Mouse (Mus musculus): Measurements from ENCODE around the gene Ptprd. TPM values are rescaled to one million over a fixed set of nuclear protein-coding genes. Genes with fewer than 3 reads are reported as not detected.

Gene Ptprd
- total RNA-seq, 1 experiment: 1.3 TPM

GRCm38 (mm10) chr4:76425230-76425575 is 1786.6 kb downstream of the Ptprd start:
- Histone ChIP-seq H3K4me1 (ENCODE audit: control insufficient read depth in 2 of 2, insufficient read depth in 2 of 2, low read length in 2 of 2, poor library complexity in 1 of 2) (no peaks in the 10 kb centered on the region), H3K4me3 (ENCODE audit: insufficient read depth in 1 of 2, low read depth in 1 of 2, low read length in 2 of 2, poor library complexity in 1 of 2, severe bottlenecking in 1 of 2) (no peak overlapping the region), H3K27ac (ENCODE audit: insufficient read depth, low read depth, low read length, poor library complexity, severe bottlenecking) (no peak overlapping the region), H3K9ac (ENCODE audit: insufficient read depth, low read depth, low read length, poor library complexity, severe bottlenecking) (no peak overlapping the region), H3K36me3 (ENCODE audit: control insufficient read depth, insufficient read depth, low read length, poor library complexity, severe bottlenecking) (no peaks in the 10 kb centered on the region), H3K9me3 (ENCODE audit: control insufficient read depth, insufficient read depth, low read depth, low read length) (no peaks in the 10 kb centered on the region)
- DNase-seq (ENCODE audit: low read depth, low spot score): no peak
- TF ChIP-seq ZNF384 (IDR thresholded peaks at IDR 0.05; ENCODE audit: low read depth, low read length) (no peak), ZC3H11A (IDR thresholded peaks at IDR 0.05; ENCODE audit: borderline replicate concordance, low read depth, low read length) (no peak), MAFK (IDR thresholded peaks at IDR 0.05; ENCODE audit: insufficient read depth, low read depth, low read length) (no peak), CHD2 (IDR thresholded peaks at IDR 0.05; ENCODE audit: low read depth, low read length) (no peak), HCFC1 (IDR thresholded peaks at IDR 0.05; ENCODE audit: borderline replicate concordance, insufficient read depth, low read length) (no peak)
- in situ Hi-C loops (cut with MboI; ENCODE audit: low sequenced_read_pairs in 2 of 2, unreplicated experiment in 2 of 2): no loop called here

- in situ Hi-C loops (cut with MboI; ENCODE audit: low sequenced_read_pairs in 2 of 2, unreplicated experiment in 2 of 2): no loop called here
- no peak for TF ChIP-seq MAFK (IDR thresholded peaks at IDR 0.05; ENCODE audit: insufficient read depth, low read depth, low read length)
- TF ChIP-seq HCFC1 (IDR thresholded peaks at IDR 0.05; ENCODE audit: borderline replicate concordance, insufficient read depth, low read length): no peak
- no peaks in the 10 kb centered on the region for H3K4me1 ChIP-seq (ENCODE audit: control insufficient read depth in 2 of 2, insufficient read depth in 2 of 2, low read length in 2 of 2, poor library complexity in 1 of 2)
- H3K4me3 ChIP-seq (ENCODE audit: insufficient read depth in 1 of 2, low read depth in 1 of 2, low read length in 2 of 2, poor library complexity in 1 of 2, severe bottlenecking in 1 of 2): no peak overlapping the region
- DNase-seq (ENCODE audit: low read depth, low spot score): no peak
- no peaks in the 10 kb centered on the region for H3K36me3 ChIP-seq (ENCODE audit: control insufficient read depth, insufficient read depth, low read length, poor library complexity, severe bottlenecking)
- H3K9me3 ChIP-seq (ENCODE audit: control insufficient read depth, insufficient read depth, low read depth, low read length): no peaks in the 10 kb centered on the region
- H3K9ac ChIP-seq (ENCODE audit: insufficient read depth, low read depth, low read length, poor library complexity, severe bottlenecking): no peak overlapping the region
- H3K27ac ChIP-seq (ENCODE audit: insufficient read depth, low read depth, low read length, poor library complexity, severe bottlenecking): no peak overlapping the region
Measured at GRCm38 (mm10) chr4:76424324-76425229, 1787.2 kb downstream of the Ptprd start.

DNA sequence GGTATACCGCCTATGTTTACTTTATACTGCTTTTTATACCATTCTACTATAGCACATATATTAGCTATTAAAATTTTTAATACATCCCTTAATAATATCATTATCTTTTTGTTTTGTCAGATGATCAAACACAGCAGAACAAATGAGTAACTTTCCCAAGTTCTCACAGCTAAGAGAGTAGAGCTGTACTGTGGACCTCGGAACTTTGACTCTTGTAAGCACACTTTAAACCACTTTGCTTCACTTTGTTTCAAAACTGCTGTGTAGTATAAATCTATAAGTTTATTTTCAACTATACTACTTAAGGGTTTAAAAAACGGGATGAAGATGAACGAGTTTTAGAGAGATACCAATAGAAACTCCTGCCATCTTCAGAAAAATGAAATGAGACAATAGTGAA is 1789.6 kb downstream of the Ptprd start:
- no peaks in the 10 kb centered on the region for H3K9me3 ChIP-seq (ENCODE audit: control insufficient read depth, insufficient read depth, low read depth, low read length)
- H3K9ac ChIP-seq (ENCODE audit: insufficient read depth, low read depth, low read length, poor library complexity, severe bottlenecking): no peak overlapping the region
- TF ChIP-seq ZNF384 (IDR thresholded peaks at IDR 0.05; ENCODE audit: low read depth, low read length) (no peak), HCFC1 (IDR thresholded peaks at IDR 0.05; ENCODE audit: borderline replicate concordance, insufficient read depth, low read length) (no peak), MAFK (IDR thresholded peaks at IDR 0.05; ENCODE audit: insufficient read depth, low read depth, low read length) (no peak), CHD2 (IDR thresholded peaks at IDR 0.05; ENCODE audit: low read depth, low read length) (no peak), ZC3H11A (IDR thresholded peaks at IDR 0.05; ENCODE audit: borderline replicate concordance, low read depth, low read length) (no peak)
- in situ Hi-C loops (cut with MboI; ENCODE audit: low sequenced_read_pairs in 2 of 2, unreplicated experiment in 2 of 2): no loop called here
- no peak overlapping the region for H3K4me3 ChIP-seq (ENCODE audit: insufficient read depth in 1 of 2, low read depth in 1 of 2, low read length in 2 of 2, poor library complexity in 1 of 2, severe bottlenecking in 1 of 2)
- no peaks in the 10 kb centered on the region for H3K4me1 ChIP-seq (ENCODE audit: control insufficient read depth in 2 of 2, insufficient read depth in 2 of 2, low read length in 2 of 2, poor library complexity in 1 of 2)
- no peak overlapping the region for H3K27ac ChIP-seq (ENCODE audit: insufficient read depth, low read depth, low read length, poor library complexity, severe bottlenecking)
- no peak for DNase-seq (ENCODE audit: low read depth, low spot score)
- no peaks in the 10 kb centered on the region for H3K36me3 ChIP-seq (ENCODE audit: control insufficient read depth, insufficient read depth, low read length, poor library complexity, severe bottlenecking)

GRCm38 (mm10) chr4:76419641-76420040 is 1792.1 kb downstream of the Ptprd start:
- Histone ChIP-seq H3K9me3 (ENCODE audit: control insufficient read depth, insufficient read depth, low read depth, low read length) (no peaks in the 10 kb centered on the region), H3K4me3 (ENCODE audit: insufficient read depth in 1 of 2, low read depth in 1 of 2, low read length in 2 of 2, poor library complexity in 1 of 2, severe bottlenecking in 1 of 2) (no peak overlapping the region), H3K4me1 (ENCODE audit: control insufficient read depth in 2 of 2, insufficient read depth in 2 of 2, low read length in 2 of 2, poor library complexity in 1 of 2) (no peaks in the 10 kb centered on the region), H3K27ac (ENCODE audit: insufficient read depth, low read depth, low read length, poor library complexity, severe bottlenecking) (no peak overlapping the region), H3K36me3 (ENCODE audit: control insufficient read depth, insufficient read depth, low read length, poor library complexity, severe bottlenecking) (no peaks in the 10 kb centered on the region), H3K9ac (ENCODE audit: insufficient read depth, low read depth, low read length, poor library complexity, severe bottlenecking) (no peak overlapping the region)
- no peak for TF ChIP-seq ZC3H11A (IDR thresholded peaks at IDR 0.05; ENCODE audit: borderline replicate concordance, low read depth, low read length)
- no peak for TF ChIP-seq ZNF384 (IDR thresholded peaks at IDR 0.05; ENCODE audit: low read depth, low read length)
- no peak for TF ChIP-seq CHD2 (IDR thresholded peaks at IDR 0.05; ENCODE audit: low read depth, low read length)
- no peak for TF ChIP-seq HCFC1 (IDR thresholded peaks at IDR 0.05; ENCODE audit: borderline replicate concordance, insufficient read depth, low read length)
- in situ Hi-C loops (cut with MboI; ENCODE audit: low sequenced_read_pairs in 2 of 2, unreplicated experiment in 2 of 2): no loop called here
- no peak for DNase-seq (ENCODE audit: low read depth, low spot score)
